Mouse (Mus musculus) erythroblast, embryonic 14.5 days (primary cell): ENCODE measurements around the gene Ascl4.

Experiments used
- GATA1 ChIP-seq: IDR thresholded peaks from 2 replicates; pipeline ENCODE4 v1.6.1; 2012; ENCODE audit warnings: low read length, inconsistent platforms, mixed read lengths
- TAL1 ChIP-seq: IDR thresholded peaks from 3 replicates; pipeline ENCODE4 v1.6.1; 2012; ENCODE audit warnings: low read length, inconsistent platforms, mixed read lengths

DNA sequence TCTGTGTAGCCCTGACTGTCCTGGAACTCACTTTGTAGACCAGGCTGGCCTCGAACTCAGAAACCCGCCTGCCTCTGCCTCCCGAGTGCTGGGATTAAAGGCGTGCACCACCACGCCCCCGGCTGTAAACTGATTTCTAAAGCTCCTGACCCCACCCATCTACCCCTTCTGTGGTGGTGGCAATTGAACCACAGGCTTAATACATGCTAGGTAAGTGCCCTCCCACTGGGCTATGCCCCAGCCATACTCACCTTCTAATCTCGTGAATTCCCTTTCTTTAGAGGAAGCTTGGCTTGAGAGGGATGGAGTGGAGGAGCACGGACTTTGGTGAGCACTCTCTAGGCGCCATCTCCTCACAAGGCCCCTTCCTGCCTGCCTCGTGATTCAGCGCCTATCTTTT is 2.5 kb downstream of the Ascl4 start:
- TF ChIP-seq TAL1: no peak
- no peak for TF ChIP-seq GATA1
